Mouse (Mus musculus): Measurements from ENCODE around the gene Mvp.

Gene Mvp

GRCm38 (mm10) chr7:127014320-127014719, at the start of gene Mvp:
Gene Mvp, minus strand, starts transcription at chr7:127014621.
- no peak for DNase-seq

GRCm38 (mm10) chr7:127055026-127055585, 40.7 kb upstream of the Mvp start:
- DNase-seq, result peak; percentile 34

- peak; percentile 87 for DNase-seq
These were observed 27.6 kb upstream of the Mvp start, which contains the start of gene Kif22 for GRCm38 (mm10) chr7:127041851-127042672. Gene Kif22, minus strand, starts transcription at chr7:127042471.

- no peak for DNase-seq
These were observed 16.8 kb upstream of the Mvp start for GRCm38 (mm10) chr7:127031244-127031643.

GRCm38 (mm10) chr7:127030172-127030571, 15.8 kb upstream of the Mvp start:
- DNase-seq, result no peak

- no peak for DNase-seq
These were observed 13.5 kb upstream of the Mvp start for GRCm38 (mm10) chr7:127027885-127028284.

GRCm38 (mm10) chr7:127026984-127027726, 12.7 kb upstream of the Mvp start, which contains the start of gene Maz:
Gene Maz, minus strand, starts transcription at chr7:127027037.
- DNase-seq, result peak; percentile 99

- DNase-seq, result no peak
These were observed 12.2 kb upstream of the Mvp start for GRCm38 (mm10) chr7:127026616-127026983.

- no peak for DNase-seq
These were observed 11.8 kb upstream of the Mvp start for GRCm38 (mm10) chr7:127026161-127026600.

GRCm38 (mm10) chr7:127025556-127026160, 11.2 kb upstream of the Mvp start:
- no peak for DNase-seq

- peak; percentile 85 for DNase-seq
These were observed 10.5 kb upstream of the Mvp start for GRCm38 (mm10) chr7:127024755-127025555.

- no peak for DNase-seq
These were observed 9.7 kb upstream of the Mvp start for GRCm38 (mm10) chr7:127023896-127024690.

GRCm38 (mm10) chr7:127023272-127023691, 8.9 kb upstream of the Mvp start:
- no peak for DNase-seq

GRCm38 (mm10) chr7:127022528-127023271, 8.3 kb upstream of the Mvp start:
- DNase-seq, result no peak

- no peak for DNase-seq
These were observed 7.4 kb upstream of the Mvp start for GRCm38 (mm10) chr7:127021563-127022527.

GRCm38 (mm10) chr7:127020901-127021562, 6.6 kb upstream of the Mvp start, which contains the start of the genes Gm42742 and Prrt2:
Gene Gm42742, minus strand, starts transcription at chr7:127021097.
Gene Prrt2, minus strand, starts transcription at chr7:127021211.
- peak; percentile 73 for DNase-seq

GRCm38 (mm10) chr7:127020491-127020890, 6.1 kb upstream of the Mvp start:
- DNase-seq, result no peak

GRCm38 (mm10) chr7:127020031-127020430, 5.6 kb upstream of the Mvp start:
- DNase-seq, result no peak
